Mouse (Mus musculus) heart, embryonic 16.5 days (tissue): ENCODE measurements at regions not wholly inside any gene's neighbourhood (a gene's known extent, or its start where the extent isn't known, plus 50 kb on each side); places are given as distances from the start of the nearest gene placed in this dataset.
A peak's percentile ranks its signal among the peaks of the same experiment; 100 is the strongest.

ENCODE experiments used
- ATAC-seq: fragments of 200-750 bp; cut with Nextera tagmentation; replicated peaks from 2 replicates; pipeline ENCODE4 v1.8.0; 2017; ENCODE audit warnings: moderate number of reproducible peaks; ENCODE audit not compliant: insufficient read depth, low FRiP score; ENCODE audit errors: extremely low read depth
- H3K27ac ChIP-seq: fragments of 300-500 bp; sonication (generic); 2 replicates; pipeline ENCODE4 v1.5.1; 2014; ENCODE audit warnings: mild to moderate bottlenecking, low read length, control low read depth, moderate library complexity
- H3K27me3 ChIP-seq: fragments of 300-500 bp; sonication (generic); 2 replicates; pipeline ENCODE4 v1.6.1; 2014; ENCODE audit warnings: low read length, mixed read lengths; ENCODE audit not compliant: control insufficient read depth, insufficient read depth
- H3K36me3 ChIP-seq: fragments of 300-500 bp; sonication (generic); 2 replicates; pipeline ENCODE4 v1.6.1; 2014; ENCODE audit not compliant: control insufficient read depth, insufficient read depth
- H3K4me1 ChIP-seq: fragments of 300-500 bp; sonication (generic); 2 replicates; pipeline ENCODE4 v1.6.1; 2014; ENCODE audit warnings: low read length, mixed read lengths; ENCODE audit not compliant: control insufficient read depth, insufficient read depth
- H3K4me2 ChIP-seq: fragments of 300-500 bp; sonication (generic); 2 replicates; pipeline ENCODE4 v1.6.1; 2014; ENCODE audit warnings: low read depth, mild to moderate bottlenecking, control low read depth, low read length
- H3K4me3 ChIP-seq: fragments of 300-500 bp; sonication (generic); 2 replicates; pipeline ENCODE4 v1.5.1; 2014; ENCODE audit warnings: mild to moderate bottlenecking, control low read depth, low read length
- H3K9ac ChIP-seq: fragments of 300-500 bp; sonication (generic); 2 replicates; pipeline ENCODE4 v1.6.1; 2014; ENCODE audit warnings: low read length, control low read depth
- H3K9me3 ChIP-seq: fragments of 300-500 bp; sonication (generic); replicated peaks from 2 replicates; pipeline ENCODE4 v1.6.1; 2016; ENCODE audit warnings: low read length; ENCODE audit not compliant: control insufficient read depth
- WGBS: fragments of 180-500 bp; shearing (Covaris S2); extraction: QIAGEN DNeasy Blood & Tissue Kit; methylation state at CpG from one replicate; pipeline ENCODE4 v1.1.7; 2014; 5-methylcytosine and 5-hydroxymethylcytosine counted together

GRCm38 (mm10) chr14:61817711-61818110 lies 210.5 kb downstream of the Kcnrg start:
- Histone ChIP-seq H3K4me3 (no peak overlapping the region), H3K9ac (no peak overlapping the region), H3K27me3 (no peaks in the 10 kb centered on the region), H3K36me3 (no peaks in the 10 kb centered on the region), H3K4me1 (no peaks in the 10 kb centered on the region), H3K9me3 (0 out of 2 replicates have a peak, but pooled peaks cover 3% of the 10 kb centered on the region), H3K4me2 (no peak overlapping the region), H3K27ac (no peak overlapping the region)
- 55% methylated on average over 11 of the region's 11 CpGs for WGBS
- ATAC-seq: no peak

- no peaks in the 10 kb centered on the region for H3K36me3 ChIP-seq
- H3K4me3 ChIP-seq: no peak overlapping the region
- 0 out of 2 replicates have a peak, but pooled peaks cover 3% of the 10 kb centered on the region for H3K9me3 ChIP-seq
- H3K4me2 ChIP-seq: no peak overlapping the region
- no peak overlapping the region for H3K27ac ChIP-seq
- ATAC-seq: no peak
- no peaks in the 10 kb centered on the region for H3K4me1 ChIP-seq
- no peaks in the 10 kb centered on the region for H3K27me3 ChIP-seq
- WGBS: 85% methylated on average over 2 of the region's 2 CpGs
- no peak overlapping the region for H3K9ac ChIP-seq
Observed at GRCm38 (mm10) chr14:61818365-61818764, 211.1 kb downstream of the Kcnrg start.

DNA sequence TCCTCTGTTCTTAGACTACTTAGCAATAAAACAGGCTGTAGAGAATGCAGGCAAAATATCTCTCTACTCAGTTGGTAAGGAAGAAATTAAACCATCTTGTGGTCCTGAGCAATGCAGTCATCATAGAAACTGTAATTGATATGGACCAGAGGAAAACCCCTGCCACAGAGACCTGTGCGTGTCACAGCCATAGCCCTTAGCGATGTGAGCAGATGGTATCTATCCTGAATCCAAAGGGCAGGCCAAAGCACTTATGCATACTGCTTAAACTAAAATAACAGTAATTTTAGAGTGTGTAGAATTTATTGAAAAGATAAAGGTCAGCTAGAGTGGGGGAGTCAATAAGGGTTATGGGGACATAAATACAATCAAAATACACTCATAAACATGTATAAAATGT lies 212.0 kb downstream of the Kcnrg start:
- Histone ChIP-seq H3K4me3 (no peak overlapping the region), H3K9ac (no peak overlapping the region)
- WGBS: 82% methylated on average over 2 of the region's 2 CpGs

DNA sequence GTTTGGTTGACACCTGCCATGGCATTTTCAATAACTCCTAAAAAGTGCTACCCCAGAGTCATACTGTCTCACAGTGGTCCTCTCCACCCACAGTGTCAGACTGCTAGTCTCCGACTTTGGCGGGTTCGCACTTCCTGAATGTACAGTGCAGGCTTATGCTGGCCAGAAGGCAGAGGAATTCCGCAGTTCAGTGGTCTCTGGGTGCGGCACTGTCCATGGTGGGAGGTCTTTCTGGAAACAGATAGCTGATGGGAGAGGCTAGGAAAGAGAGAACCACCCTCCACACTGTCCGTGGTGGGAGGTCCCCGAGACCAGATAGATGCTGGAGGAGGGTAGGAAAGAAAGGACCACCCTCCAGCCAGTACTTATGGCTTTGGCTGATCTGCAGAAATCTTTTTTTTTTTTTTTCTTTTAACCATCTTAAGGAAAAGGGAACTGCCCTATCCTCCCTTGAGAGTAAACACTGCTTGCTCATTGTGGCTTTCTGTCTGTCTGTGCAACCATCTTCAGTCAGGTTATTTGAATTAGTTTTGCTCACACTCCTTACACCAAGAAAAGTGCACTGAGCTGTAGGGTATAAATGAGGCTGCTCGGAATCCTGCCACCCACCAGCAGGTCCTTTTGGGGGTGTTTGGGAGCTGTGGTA lies 227.2 kb downstream of the Kcnrg start:
- WGBS: 24% methylated on average over 8 of the region's 8 CpGs
- peak; percentile 18; the same call in 1 of the 2 replicates for ATAC-seq
- H3K9ac ChIP-seq: no peak overlapping the region
- H3K36me3 ChIP-seq: no peaks in the 10 kb centered on the region
- no peaks in the 10 kb centered on the region for H3K27me3 ChIP-seq
- no peaks in the 10 kb centered on the region for H3K9me3 ChIP-seq
- no peak overlapping the region for H3K4me3 ChIP-seq
- H3K27ac ChIP-seq: no peak overlapping the region
- H3K4me1 ChIP-seq: no peaks in the 10 kb centered on the region
- H3K4me2 ChIP-seq: no peak overlapping the region

More for the DNA sequence above, 212.0 kb downstream of the Kcnrg start:
- no peak overlapping the region for H3K27ac ChIP-seq
- no peak for ATAC-seq
- H3K4me2 ChIP-seq: no peak overlapping the region
- no peaks in the 10 kb centered on the region for H3K4me1 ChIP-seq
- no peaks in the 10 kb centered on the region for H3K36me3 ChIP-seq
- H3K9me3 ChIP-seq: 0 out of 2 replicates have a peak, but pooled peaks cover 3% of the 10 kb centered on the region
- H3K27me3 ChIP-seq: no peaks in the 10 kb centered on the region

DNA sequence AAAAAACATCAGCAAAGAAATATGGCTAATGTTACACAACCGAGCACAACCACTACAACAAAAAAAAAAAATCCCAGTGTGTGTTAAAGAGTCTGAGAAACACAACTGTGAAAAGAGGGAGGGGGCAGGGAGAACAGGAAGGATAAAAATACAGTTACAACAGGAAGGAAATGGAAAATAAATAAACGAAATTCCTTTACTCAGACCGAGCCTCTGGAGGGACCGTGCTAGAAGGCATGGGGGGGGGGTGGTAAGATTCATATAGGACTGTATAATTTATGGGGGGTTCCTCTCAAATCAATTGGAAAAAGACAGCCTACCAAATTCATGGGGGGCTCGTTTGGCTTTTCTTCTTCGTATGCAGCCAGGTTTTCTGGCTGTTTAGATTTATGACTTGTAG lies 228.5 kb downstream of the Kcnrg start:
- Histone ChIP-seq H3K9me3 (no peaks in the 10 kb centered on the region; the same call in 1 of the 2 replicates), H3K9ac (no peak overlapping the region), H3K4me1 (no peaks in the 10 kb centered on the region), H3K4me3 (no peak overlapping the region), H3K36me3 (no peaks in the 10 kb centered on the region), H3K27me3 (no peaks in the 10 kb centered on the region), H3K27ac (no peak overlapping the region), H3K4me2 (no peak overlapping the region)
- WGBS: 42% methylated on average over 6 of the region's 6 CpGs
- ATAC-seq: no peak

- Histone ChIP-seq H3K9me3 (peaks cover 4% of the 10 kb centered on the region), H3K4me2 (no peak overlapping the region), H3K9ac (no peak overlapping the region), H3K4me3 (no peak overlapping the region), H3K36me3 (no peaks in the 10 kb centered on the region), H3K4me1 (no peaks in the 10 kb centered on the region), H3K27me3 (no peaks in the 10 kb centered on the region), H3K27ac (no peak overlapping the region)
- WGBS: 64% methylated on average over 6 of the region's 6 CpGs
- no peak for ATAC-seq
Observed at GRCm38 (mm10) chr14:61836231-61836630, 229.0 kb downstream of the Kcnrg start.

- Histone ChIP-seq H3K27ac (no peak overlapping the region), H3K4me1 (no peaks in the 10 kb centered on the region), H3K27me3 (no peaks in the 10 kb centered on the region), H3K9me3 (peaks cover 4% of the 10 kb centered on the region), H3K36me3 (no peaks in the 10 kb centered on the region), H3K9ac (no peak overlapping the region), H3K4me2 (no peak overlapping the region), H3K4me3 (no peak overlapping the region)
- ATAC-seq: no peak
- 35% methylated on average over 4 of the region's 4 CpGs for WGBS
Observed at GRCm38 (mm10) chr14:61836965-61837364, 229.7 kb downstream of the Kcnrg start.

DNA sequence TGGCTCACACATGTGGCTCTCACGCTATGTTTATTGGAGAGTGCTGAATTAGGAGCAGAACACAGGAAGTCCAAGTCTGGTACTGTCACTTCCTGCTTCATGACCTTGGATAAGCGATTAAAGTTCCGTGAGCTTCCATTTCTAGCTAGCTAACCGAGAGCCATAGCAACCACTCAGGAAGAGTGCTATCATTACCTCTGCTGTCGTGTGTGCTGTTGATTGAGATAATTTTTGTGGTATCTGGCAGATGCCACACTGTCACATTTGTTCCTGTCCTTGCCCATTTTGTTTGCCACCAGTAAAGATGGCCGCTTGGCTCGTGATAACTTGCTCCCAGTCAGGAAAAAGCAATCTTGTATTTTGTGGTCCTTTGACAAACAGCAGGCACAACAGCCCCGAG lies 230.6 kb downstream of the Kcnrg start:
- Histone ChIP-seq H3K36me3 (no peaks in the 10 kb centered on the region), H3K4me2 (no peak overlapping the region), H3K27ac (no peak overlapping the region), H3K9me3 (peaks cover 4% of the 10 kb centered on the region), H3K4me1 (no peaks in the 10 kb centered on the region), H3K9ac (no peak overlapping the region), H3K4me3 (no peak overlapping the region), H3K27me3 (no peaks in the 10 kb centered on the region)
- ATAC-seq: no peak
- WGBS: 62% methylated on average over 8 of the region's 8 CpGs

DNA sequence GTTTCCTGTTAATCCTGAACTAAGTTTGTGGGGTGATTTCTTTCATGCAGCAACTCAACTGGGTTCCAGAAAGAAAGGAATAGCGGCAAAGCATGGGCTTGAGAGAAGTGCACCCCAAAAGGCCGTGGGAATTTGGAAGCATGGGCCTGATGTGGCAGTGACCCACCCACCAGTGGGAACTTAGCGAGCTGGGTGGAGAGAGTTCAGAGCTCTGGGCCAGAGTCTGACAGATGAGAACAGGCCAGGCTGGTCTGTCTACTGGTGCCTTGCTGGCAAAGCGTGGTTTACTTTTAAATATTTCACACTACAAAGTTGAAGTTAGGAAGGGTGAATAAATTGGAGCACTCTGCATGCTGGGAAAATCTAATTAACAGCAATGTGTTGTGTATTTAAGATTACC lies 235.2 kb downstream of the Kcnrg start:
- H3K9me3 ChIP-seq: peaks cover 4% of the 10 kb centered on the region
- H3K9ac ChIP-seq: no peak overlapping the region
- H3K4me2 ChIP-seq: no peak overlapping the region
- no peaks in the 10 kb centered on the region for H3K27me3 ChIP-seq
- no peaks in the 10 kb centered on the region for H3K36me3 ChIP-seq
- H3K27ac ChIP-seq: no peak overlapping the region
- no peak for ATAC-seq
- H3K4me3 ChIP-seq: no peak overlapping the region
- WGBS: 81% methylated on average over 4 of the region's 4 CpGs
- no peaks in the 10 kb centered on the region for H3K4me1 ChIP-seq
